In the genomic region with DNA sequence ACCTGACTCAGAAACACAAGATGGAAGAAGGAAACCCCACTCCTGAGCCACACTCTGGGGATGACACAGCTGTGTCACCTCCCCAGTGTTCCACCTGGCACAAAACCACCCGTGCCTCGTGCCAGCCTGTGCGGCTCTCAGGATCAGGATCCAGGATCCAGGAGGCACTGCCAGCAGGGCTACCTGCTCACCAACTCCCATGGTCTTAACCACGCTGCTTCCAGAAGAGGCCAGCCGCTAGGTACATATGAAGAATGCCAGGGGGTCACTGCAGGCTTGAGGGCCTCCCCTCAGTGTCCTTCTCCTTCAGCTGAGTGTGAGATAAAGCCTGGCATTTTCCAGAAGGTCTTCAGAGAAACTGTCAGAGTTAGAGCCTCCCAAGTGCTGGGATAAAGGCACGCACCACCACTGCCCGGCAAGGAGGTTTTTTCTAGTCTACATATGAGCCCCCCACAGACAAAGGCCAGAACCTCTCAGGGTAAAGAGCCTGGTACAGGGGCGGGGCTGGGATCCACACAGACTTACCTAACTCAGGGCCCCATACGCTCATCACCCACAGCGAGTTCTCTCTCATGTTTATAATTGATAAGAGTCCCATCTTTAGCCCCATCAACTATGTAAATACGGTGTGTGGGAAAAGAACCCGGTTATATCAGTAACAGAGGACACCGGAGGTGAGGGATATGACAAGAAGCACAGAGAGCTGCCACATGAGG, we compare ENCODE assay signal across 16 mouse cellular contexts. TPM values are rescaled to one million over a fixed set of nuclear protein-coding genes. Genes with fewer than 3 reads are reported as not detected.
DNase-seq lines count a peak whose midpoint lies in the region; ATAC-seq and TF ChIP-seq lines count a peak whose summit lies in the region.
"Had no signal": no experiment of that assay in that cellular context is flagged by ENCODE, and none has a peak within 500 bp of the region (broad histone marks: within the 10 kb centered on the region; RNA-seq: fewer than 3 reads in every experiment).

No protein-coding gene starts in this region.

- intact Hi-C loops in heart, postnatal 36 days (cut with DNase I), result no loop called here

- no peak overlapping the region for H3K4me2 ChIP-seq in heart, embryonic 11.5 days
- no peak overlapping the region for H3K4me2 ChIP-seq in stomach, embryonic 14.5 days (replicated peaks; ENCODE audit: low read depth, low read length)
- no peak overlapping the region for H3K4me2 ChIP-seq in stomach, postnatal 0 days (replicated peaks; ENCODE audit: low read depth)
- peak overlapping the region; percentile 76 for H3K4me2 ChIP-seq in liver, embryonic 12.5 days
- H3K4me2 ChIP-seq: forebrain, embryonic 12.5 days; midbrain, embryonic 12.5 days had no signal

- no peaks in the 10 kb centered on the region for H3K36me3 ChIP-seq in heart, embryonic 11.5 days (ENCODE audit: control insufficient read depth, insufficient read depth, low read length)
- peaks cover 8% of the 10 kb centered on the region; the same call in 1 of the 2 replicates for H3K36me3 ChIP-seq in stomach, embryonic 14.5 days (ENCODE audit: control insufficient read depth, insufficient read depth, low read length)
- no peaks in the 10 kb centered on the region; the same call in 1 of the 2 replicates for H3K36me3 ChIP-seq in stomach, postnatal 0 days (ENCODE audit: control insufficient read depth, insufficient read depth, low read length)
- peaks cover 38% of the 10 kb centered on the region for H3K36me3 ChIP-seq in liver, embryonic 12.5 days

- peak overlapping the region; percentile 43; the same call in 1 of the 2 replicates for H3K9ac ChIP-seq in heart, embryonic 11.5 days (ENCODE audit: low read depth, low read length)
- H3K9ac ChIP-seq in stomach, embryonic 14.5 days (replicated peaks; ENCODE audit: low read depth, low read length), result no peak overlapping the region
- H3K9ac ChIP-seq in stomach, postnatal 0 days (ENCODE audit: low read length), result no peak overlapping the region
- peak overlapping the region; percentile 75 for H3K9ac ChIP-seq in liver, embryonic 12.5 days
- H3K9ac ChIP-seq: midbrain, embryonic 12.5 days had no signal

- no peak for DNase-seq in heart, postnatal 36 days
- DNase-seq in stomach, postnatal 0 days (ENCODE audit: low spot score), result no peak
- DNase-seq in ovary, postnatal 10 days (ENCODE audit: low spot score), result no peak
- no peak for DNase-seq in left cerebral cortex, adult 18-20 months (ENCODE audit: low spot score in 2 of 2)
- DNase-seq in adrenal gland, adult 18-20 months (ENCODE audit: low spot score in 2 of 2), result no peak
- DNase-seq: B cell, adult 2 months; cerebellum, adult 9-11 months had no signal

- no peak for TF ChIP-seq CTCF in stomach, postnatal 0 days (IDR thresholded peaks at IDR 0.05; ENCODE audit: low read depth)

- no peak overlapping the region for H3K27ac ChIP-seq in heart, embryonic 11.5 days (ENCODE audit: low read depth, low read length)
- no peak overlapping the region for H3K27ac ChIP-seq in stomach, embryonic 14.5 days (ENCODE audit: low read length)
- H3K27ac ChIP-seq in stomach, postnatal 0 days (replicated peaks), result no peak overlapping the region
- H3K27ac ChIP-seq in liver, embryonic 12.5 days, result peak overlapping the region; percentile 96
- H3K27ac ChIP-seq: forebrain, embryonic 12.5 days; midbrain, embryonic 12.5 days had no signal

- 69% methylated on average over 13 of the region's 13 CpGs for WGBS in heart, embryonic 11.5 days (ENCODE audit: insufficient replicate concordance)
- 73% methylated on average over 13 of the region's 13 CpGs for WGBS in stomach, embryonic 14.5 days
- WGBS in stomach, postnatal 0 days, result 76% methylated on average over 13 of the region's 13 CpGs
- WGBS in liver, embryonic 12.5 days (ENCODE audit: insufficient replicate concordance), result 41% methylated on average over 13 of the region's 13 CpGs

- ATAC-seq in heart, embryonic 11.5 days (replicated peaks; ENCODE audit: insufficient number of reproducible peaks, low FRiP score, low TSS enrichment), result no peak
- ATAC-seq in stomach, embryonic 14.5 days (ENCODE audit: insufficient number of reproducible peaks, insufficient read depth, low FRiP score, low read depth), result peak; percentile 64; the same call in 1 of the 2 replicates
- no peak for ATAC-seq in stomach, postnatal 0 days (ENCODE audit: low FRiP score, low TSS enrichment)
- ATAC-seq in liver, embryonic 12.5 days, result peak; percentile 90

- H3K9me3 ChIP-seq in heart, embryonic 11.5 days (replicated peaks; ENCODE audit: control insufficient read depth, low read length), result no peaks in the 10 kb centered on the region
- no peaks in the 10 kb centered on the region for H3K9me3 ChIP-seq in stomach, embryonic 14.5 days (ENCODE audit: control insufficient read depth, low read depth, low read length)
- H3K9me3 ChIP-seq in stomach, postnatal 0 days (ENCODE audit: control insufficient read depth, low read length), result no peaks in the 10 kb centered on the region
- H3K9me3 ChIP-seq in liver, embryonic 12.5 days (replicated peaks), result no peaks in the 10 kb centered on the region
- H3K9me3 ChIP-seq: forebrain, embryonic 12.5 days; midbrain, embryonic 12.5 days had no signal

- H3K27me3 ChIP-seq in heart, embryonic 11.5 days (ENCODE audit: control insufficient read depth, insufficient read depth, low read length), result no peaks in the 10 kb centered on the region
- H3K27me3 ChIP-seq in stomach, embryonic 14.5 days (ENCODE audit: control insufficient read depth, insufficient read depth, low read length), result no peaks in the 10 kb centered on the region
- no peaks in the 10 kb centered on the region for H3K27me3 ChIP-seq in stomach, postnatal 0 days (ENCODE audit: control insufficient read depth, insufficient read depth, low read length)
- H3K27me3 ChIP-seq in liver, embryonic 12.5 days (replicated peaks), result no peaks in the 10 kb centered on the region
- H3K27me3 ChIP-seq: forebrain, embryonic 12.5 days; midbrain, embryonic 12.5 days had no signal

- no peak overlapping the region for H3K4me3 ChIP-seq in heart, embryonic 11.5 days (ENCODE audit: low read depth, low read length)
- H3K4me3 ChIP-seq in stomach, embryonic 14.5 days (ENCODE audit: low read depth, low read length), result no peak overlapping the region
- no peak overlapping the region for H3K4me3 ChIP-seq in stomach, postnatal 0 days (ENCODE audit: low read depth, low read length)
- H3K4me3 ChIP-seq in liver, embryonic 12.5 days, result peak overlapping the region; percentile 50
- H3K4me3 ChIP-seq: forebrain, embryonic 12.5 days; midbrain, embryonic 12.5 days had no signal

- H3K4me1 ChIP-seq in heart, embryonic 11.5 days (ENCODE audit: control insufficient read depth, insufficient read depth, low read length), result peaks cover 51% of the 10 kb centered on the region
- peaks cover 15% of the 10 kb centered on the region for H3K4me1 ChIP-seq in stomach, embryonic 14.5 days (ENCODE audit: control insufficient read depth, insufficient read depth, low read length)
- H3K4me1 ChIP-seq in stomach, postnatal 0 days (replicated peaks; ENCODE audit: control insufficient read depth, insufficient read depth), result 0 out of 2 replicates have a peak, but pooled peaks cover 3% of the 10 kb centered on the region
- peaks cover 98% of the 10 kb centered on the region for H3K4me1 ChIP-seq in liver, embryonic 12.5 days

- no peak for TF ChIP-seq EP300 in stomach, postnatal 0 days (optimal IDR thresholded peaks at IDR 0.05)

RNA-seq across cellular contexts. Expression of a gene that starts 9.5 kb away (rescaled TPM):
- polyA plus RNA-seq in heart, embryonic 11.5 days (2014; fragmentation: Nextera tagmentation; extraction: Ambion mirVana), result 18.2 and 35.8 TPM in 2 replicates
- 10 to 100 TPM; 14.7 to 15.7 TPM for total RNA-seq in heart, postnatal 36 days (2021)
- polyA plus RNA-seq in stomach, embryonic 14.5 days (2014; fragmentation: Nextera tagmentation; extraction: Ambion mirVana), result 22.2 and 25.0 TPM in 2 replicates
- polyA plus RNA-seq in stomach, postnatal 0 days (2015; fragmentation: Nextera tagmentation; extraction: Ambion mirVana), result 5.0 and 5.3 TPM in 2 replicates
- 8.9 and 10.9 TPM in 2 replicates for polyA plus RNA-seq in liver, embryonic 12.5 days (2016; fragmentation: Nextera tagmentation; extraction: Ambion mirVana)
- total RNA-seq in left cerebral cortex, adult 18-20 months (2021), result 10 to 100 TPM; 24.3 to 27.1 TPM
- 10 to 100 TPM; 15.0 to 15.5 TPM for total RNA-seq in adrenal gland, adult 18-20 months (2021)

RNA-seq across cellular contexts. Expression of a gene that starts 19.3 kb away (rescaled TPM):
- not detected in 2 replicates for polyA plus RNA-seq in heart, embryonic 11.5 days (2014; fragmentation: Nextera tagmentation; extraction: Ambion mirVana)
- total RNA-seq in heart, postnatal 36 days (2021), result not detected
- polyA plus RNA-seq in stomach, embryonic 14.5 days (2014; fragmentation: Nextera tagmentation; extraction: Ambion mirVana), result 0.16 and 0.17 TPM in 2 replicates
- 0.15 and 0.24 TPM in 2 replicates for polyA plus RNA-seq in stomach, postnatal 0 days (2015; fragmentation: Nextera tagmentation; extraction: Ambion mirVana)
- polyA plus RNA-seq in liver, embryonic 12.5 days (2016; fragmentation: Nextera tagmentation; extraction: Ambion mirVana), result not detected in 2 replicates
- not detected for total RNA-seq in left cerebral cortex, adult 18-20 months (2021)
- total RNA-seq in adrenal gland, adult 18-20 months (2021), result under 1 TPM in 1 of 2 experiments, not detected in 1; 0.20 TPM
- total RNA-seq: left cerebral cortex, postnatal 10 days had no signal
- polyA plus RNA-seq: embryonic facial prominence, embryonic 11.5 days; forebrain, embryonic 12.5 days; heart, embryonic 14.5 days; lung, embryonic 16.5 days; midbrain, embryonic 12.5 days had no signal

Comparison
In these comparisons a context has a peak if more than half of its experiments do, and no peak if none do; other contexts are left out.
1. ATAC-seq: peak in stomach, embryonic 14.5 days (single experiment) and liver, embryonic 12.5 days (single experiment); none in heart, embryonic 11.5 days (single experiment) and stomach, postnatal 0 days (single experiment).
2. H3K9ac ChIP-seq: peak in heart, embryonic 11.5 days (single experiment) and liver, embryonic 12.5 days (single experiment); none in stomach, embryonic 14.5 days (single experiment) and stomach, postnatal 0 days (single experiment).